Mouse (Mus musculus): Measurements from ENCODE around the gene Emilin2. TPM values are rescaled to one million over a fixed set of nuclear protein-coding genes. Genes with fewer than 3 reads are reported as not detected.

Emilin2 gene
- polyA plus RNA-seq, 2 experiments = 17.3 to 24.1 TPM

GRCm38 (mm10) chr17:71268599-71268998 is 43.2 kb downstream of the Emilin2 start:
- ATAC-seq (ENCODE audit: insufficient read depth) (peak; percentile 95), DNase-seq (ENCODE audit: low read depth in 3 of 3, low spot score in 3 of 3) (peak in 1 of 3 experiments; percentile 81)
- peak overlapping the region; percentile 83 for H3K4me2 ChIP-seq (ENCODE audit: low read depth)
- peak overlapping the region; percentile 49 to 56 for H3K4me3 ChIP-seq (ENCODE audit: insufficient read depth in 1 of 2, low read depth in 2 of 2, low read length in 2 of 2)
- H3K27ac ChIP-seq = peak overlapping the region; percentile 95
- H3K9ac ChIP-seq (replicated peaks) = peak overlapping the region; percentile 83
- H3K27me3 ChIP-seq (ENCODE audit: control insufficient read depth, insufficient read depth, low read length) = no peaks in the 10 kb centered on the region
- peaks cover 59 to 67% of the 10 kb centered on the region in 2 experiments for H3K4me1 ChIP-seq (replicated peaks; ENCODE audit: control insufficient read depth in 2 of 2, insufficient read depth in 2 of 2, low read length in 1 of 2)
- H3K36me3 ChIP-seq (replicated peaks; ENCODE audit: control insufficient read depth, insufficient read depth, low read depth) = no peaks in the 10 kb centered on the region
- WGBS (ENCODE audit: insufficient replicate concordance) = 22% methylated on average over 3 of the region's 3 CpGs
- no peak for TF ChIP-seq CTCF (IDR thresholded peaks at IDR 0.05; ENCODE audit: low read depth)
- peak; percentile 93 for TF ChIP-seq EP300 (IDR thresholded peaks at IDR 0.05; ENCODE audit: low read depth)
- no peaks in the 10 kb centered on the region for H3K9me3 ChIP-seq (ENCODE audit: control insufficient read depth, low read length)

- Histone ChIP-seq H3K4me1 (replicated peaks; ENCODE audit: control insufficient read depth in 2 of 2, insufficient read depth in 2 of 2, low read length in 1 of 2) (peaks cover 63 to 71% of the 10 kb centered on the region in 2 experiments), H3K36me3 (replicated peaks; ENCODE audit: control insufficient read depth, insufficient read depth, low read depth) (no peaks in the 10 kb centered on the region), H3K9me3 (ENCODE audit: control insufficient read depth, low read length) (no peaks in the 10 kb centered on the region), H3K27ac (peak overlapping the region; percentile 95), H3K27me3 (ENCODE audit: control insufficient read depth, insufficient read depth, low read length) (no peaks in the 10 kb centered on the region), H3K9ac (replicated peaks) (peak overlapping the region; percentile 83), H3K4me3 (ENCODE audit: insufficient read depth in 1 of 2, low read depth in 2 of 2, low read length in 2 of 2) (peak overlapping the region; percentile 49 to 56), H3K4me2 (ENCODE audit: low read depth) (peak overlapping the region; percentile 83)
- TF ChIP-seq CTCF (IDR thresholded peaks at IDR 0.05; ENCODE audit: low read depth) (no peak; the same call in 1 of the 2 replicates), EP300 (IDR thresholded peaks at IDR 0.05; ENCODE audit: low read depth) (no peak)
- ATAC-seq (ENCODE audit: insufficient read depth) (peak; percentile 3; the same call in 1 of the 2 replicates), DNase-seq (ENCODE audit: low read depth in 3 of 3, low spot score in 3 of 3) (no peak)
- WGBS (ENCODE audit: insufficient replicate concordance) = 46% methylated on average over 10 of the region's 10 CpGs
These were observed 43.6 kb downstream of the Emilin2 start for GRCm38 (mm10) chr17:71268152-71268551.

- Histone ChIP-seq H3K9me3 (ENCODE audit: control insufficient read depth, low read length) (no peaks in the 10 kb centered on the region), H3K27ac (peak overlapping the region; percentile 95), H3K4me1 (replicated peaks; ENCODE audit: control insufficient read depth in 2 of 2, insufficient read depth in 2 of 2, low read length in 1 of 2) (peaks cover 70 to 79% of the 10 kb centered on the region in 2 experiments)
These were observed 44.4 kb downstream of the Emilin2 start for GRCm38 (mm10) chr17:71267374-71267773.

GRCm38 (mm10) chr17:71265336-71266051 is 46.3 kb downstream of the Emilin2 start:
- Histone ChIP-seq H3K4me3 (ENCODE audit: insufficient read depth in 1 of 2, low read depth in 2 of 2, low read length in 2 of 2) (peak overlapping the region; percentile 7 to 10; a peak in 3 of 4 replicates), H3K4me1 (replicated peaks; ENCODE audit: control insufficient read depth in 2 of 2, insufficient read depth in 2 of 2, low read length in 1 of 2) (peaks cover 88 to 89% of the 10 kb centered on the region in 2 experiments), H3K36me3 (replicated peaks; ENCODE audit: control insufficient read depth, insufficient read depth, low read depth) (no peaks in the 10 kb centered on the region), H3K4me2 (ENCODE audit: low read depth) (peak overlapping the region; percentile 83), H3K27ac (peak overlapping the region; percentile 84), H3K9me3 (ENCODE audit: control insufficient read depth, low read length) (no peaks in the 10 kb centered on the region), H3K27me3 (ENCODE audit: control insufficient read depth, insufficient read depth, low read length) (no peaks in the 10 kb centered on the region), H3K9ac (replicated peaks) (peak overlapping the region; percentile 48)
- ATAC-seq (ENCODE audit: insufficient read depth) (no peak), DNase-seq (ENCODE audit: low read depth in 3 of 3, low spot score in 3 of 3) (no peak)
- no peak for TF ChIP-seq EP300 (IDR thresholded peaks at IDR 0.05; ENCODE audit: low read depth)
- TF ChIP-seq CTCF (IDR thresholded peaks at IDR 0.05; ENCODE audit: low read depth) = no peak
- 29% methylated on average over 5 of the region's 5 CpGs for WGBS (ENCODE audit: insufficient replicate concordance)

More at GRCm38 (mm10) chr17:71267374-71267773, 44.4 kb downstream of the Emilin2 start:
- Histone ChIP-seq H3K4me3 (ENCODE audit: insufficient read depth in 1 of 2, low read depth in 2 of 2, low read length in 2 of 2) (peak overlapping the region; percentile 49 to 56), H3K4me2 (ENCODE audit: low read depth) (peak overlapping the region; percentile 83), H3K27me3 (ENCODE audit: control insufficient read depth, insufficient read depth, low read length) (no peaks in the 10 kb centered on the region), H3K36me3 (replicated peaks; ENCODE audit: control insufficient read depth, insufficient read depth, low read depth) (no peaks in the 10 kb centered on the region), H3K9ac (replicated peaks) (peak overlapping the region; percentile 83)
- DNase-seq (ENCODE audit: low read depth in 3 of 3, low spot score in 3 of 3) (no peak), ATAC-seq (ENCODE audit: insufficient read depth) (no peak)
- WGBS (ENCODE audit: insufficient replicate concordance) = 62% methylated on average over 8 of the region's 8 CpGs
- TF ChIP-seq EP300 (IDR thresholded peaks at IDR 0.05; ENCODE audit: low read depth) = no peak
- TF ChIP-seq CTCF (IDR thresholded peaks at IDR 0.05; ENCODE audit: low read depth) = no peak

- DNase-seq (ENCODE audit: low read depth in 3 of 3, low spot score in 3 of 3) = no peak
- Histone ChIP-seq H3K27ac (peak overlapping the region; percentile 84), H3K27me3 (ENCODE audit: control insufficient read depth, insufficient read depth, low read length) (no peaks in the 10 kb centered on the region), H3K4me2 (ENCODE audit: low read depth) (peak overlapping the region; percentile 83), H3K9me3 (ENCODE audit: control insufficient read depth, low read length) (no peaks in the 10 kb centered on the region), H3K4me1 (replicated peaks; ENCODE audit: control insufficient read depth in 2 of 2, insufficient read depth in 2 of 2, low read length in 1 of 2) (peaks cover 89 to 92% of the 10 kb centered on the region in 2 experiments), H3K9ac (replicated peaks) (peak overlapping the region; percentile 48), H3K36me3 (replicated peaks; ENCODE audit: control insufficient read depth, insufficient read depth, low read depth) (no peaks in the 10 kb centered on the region), H3K4me3 (ENCODE audit: insufficient read depth in 1 of 2, low read depth in 2 of 2, low read length in 2 of 2) (peak overlapping the region in 1 of 2 experiments; percentile 3; a peak in 1 of 4 replicates)
- no peak for ATAC-seq (ENCODE audit: insufficient read depth)
- no peak for TF ChIP-seq EP300 (IDR thresholded peaks at IDR 0.05; ENCODE audit: low read depth)
- TF ChIP-seq CTCF (IDR thresholded peaks at IDR 0.05; ENCODE audit: low read depth) = no peak
- WGBS (ENCODE audit: insufficient replicate concordance) = 11% methylated on average over 4 of the region's 4 CpGs
These were observed 47.0 kb downstream of the Emilin2 start for GRCm38 (mm10) chr17:71264739-71265138.
